Mouse (Mus musculus) urinary bladder, postnatal 25 days (tissue): ENCODE results near the gene Mdfic.
A peak's percentile ranks its signal among the peaks of the same experiment; 100 is the strongest.
"Not testable (repeated sequence)": the region's sequence is repeated elsewhere in the genome, so short reads cannot be mapped to it uniquely, and the experiment has no call there.

ENCODE experiments used
- DNase-seq: peaks from one replicate; pipeline ENCODE4 v3.0.0; 2022; ENCODE audit warnings: low spot score

Gene Mdfic

DNA sequence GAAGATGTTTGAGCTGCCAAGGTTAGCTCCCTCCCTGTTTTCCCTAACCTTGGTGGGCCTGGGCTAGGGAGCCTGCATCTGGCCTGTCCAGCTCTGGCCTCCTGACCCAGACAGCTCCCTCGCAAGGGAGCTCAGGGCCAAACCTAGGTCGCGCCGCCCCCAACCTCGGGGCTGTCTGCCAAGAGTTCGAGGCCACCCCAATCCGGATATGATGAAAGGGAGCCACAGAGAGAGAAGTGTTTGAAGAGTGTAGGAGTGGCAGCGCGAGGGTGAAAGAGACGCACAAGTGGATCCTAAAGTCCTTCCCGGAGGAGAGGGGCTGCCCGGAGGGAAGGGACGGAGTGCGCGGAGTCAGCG lies at the start of gene Mdfic:
Gene Mdfic (plus strand): TSS at position 201 of the 357 bp plus-strand sequence.
- DNase-seq = peak; percentile 56

DNA sequence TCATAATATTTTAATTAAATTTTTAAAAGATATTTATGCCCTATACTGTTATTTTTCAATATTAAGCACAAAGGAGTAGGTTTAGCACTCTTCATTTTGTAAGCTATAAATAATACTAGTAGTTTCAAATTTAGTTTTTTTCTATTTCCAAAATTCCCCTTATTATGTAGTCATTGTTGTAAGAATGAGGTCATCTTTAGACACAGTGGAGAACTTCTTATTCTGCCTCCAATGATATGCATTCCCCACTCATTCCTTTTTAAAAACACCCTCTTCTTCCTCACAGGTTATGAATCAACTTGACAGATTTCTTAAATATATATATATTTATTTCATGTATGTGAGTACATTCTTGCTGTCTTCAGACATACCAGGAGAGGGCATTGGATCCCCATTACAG lies 49.1 kb upstream of the Mdfic start:
- no peak for DNase-seq

DNA sequence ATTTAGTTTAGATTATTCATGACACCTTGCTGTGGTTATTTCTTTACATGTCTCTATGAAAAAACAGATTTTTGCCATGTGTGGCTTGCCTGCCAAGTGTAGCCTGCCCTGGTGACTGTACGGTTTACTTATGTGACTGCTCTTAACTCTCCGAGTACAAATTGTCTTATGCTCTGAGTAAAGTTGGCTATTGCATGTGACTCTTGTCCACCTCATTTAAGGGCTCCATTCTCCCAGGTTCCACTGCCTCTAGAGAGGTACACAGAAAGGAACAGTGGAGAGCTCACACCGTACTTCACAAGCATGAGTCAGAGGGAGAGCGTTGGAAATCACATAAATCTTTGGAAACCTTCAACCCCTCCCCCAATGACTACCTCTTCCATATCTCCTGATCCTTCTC lies 10.4 kb upstream of the Mdfic start:
- DNase-seq = no peak

DNA sequence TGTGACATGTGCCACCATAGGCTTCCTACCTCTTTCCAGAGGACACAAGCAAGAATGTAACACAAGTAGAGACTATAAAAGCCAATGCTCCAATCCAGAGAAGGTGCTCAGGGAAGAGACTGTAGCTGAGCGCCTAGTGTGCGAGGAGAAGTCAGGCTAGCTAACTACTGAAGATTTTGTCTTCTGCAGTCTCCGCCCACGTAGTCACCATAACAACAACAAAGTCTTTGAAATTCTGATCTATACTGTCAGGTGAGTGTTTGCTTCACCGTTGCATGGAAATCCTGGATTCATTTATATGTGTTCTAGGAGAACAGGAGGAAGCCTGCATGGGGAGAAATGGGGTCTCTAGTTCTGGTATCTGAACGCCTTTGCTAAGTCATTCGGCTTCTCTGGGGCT lies 9.8 kb upstream of the Mdfic start:
- DNase-seq = no peak

DNA sequence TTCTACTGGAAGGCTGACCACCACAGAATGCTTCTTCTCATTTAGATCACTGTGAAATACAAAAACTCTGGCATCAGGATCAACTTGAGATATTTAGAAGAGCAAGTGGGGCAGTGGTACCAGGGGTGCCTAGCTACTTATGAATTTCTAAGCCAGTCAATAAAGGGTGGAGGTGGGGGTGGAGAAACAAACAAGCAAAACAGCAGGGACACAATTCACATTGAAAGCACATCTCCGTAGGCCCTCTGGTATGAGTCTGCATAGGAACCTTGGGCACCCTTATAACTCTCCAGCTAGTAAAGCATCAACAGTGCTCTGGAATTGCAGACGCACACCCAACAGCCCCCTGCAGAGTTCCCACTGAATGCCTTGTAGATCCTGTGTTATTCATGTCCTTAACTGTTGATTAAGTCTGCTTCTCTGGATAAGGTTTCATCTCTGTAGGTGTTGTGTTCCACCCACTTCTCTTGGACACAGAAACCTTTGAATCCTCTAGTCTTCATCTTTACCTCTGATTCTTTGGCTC lies 7.5 kb upstream of the Mdfic start:
- DNase-seq = no peak

DNA sequence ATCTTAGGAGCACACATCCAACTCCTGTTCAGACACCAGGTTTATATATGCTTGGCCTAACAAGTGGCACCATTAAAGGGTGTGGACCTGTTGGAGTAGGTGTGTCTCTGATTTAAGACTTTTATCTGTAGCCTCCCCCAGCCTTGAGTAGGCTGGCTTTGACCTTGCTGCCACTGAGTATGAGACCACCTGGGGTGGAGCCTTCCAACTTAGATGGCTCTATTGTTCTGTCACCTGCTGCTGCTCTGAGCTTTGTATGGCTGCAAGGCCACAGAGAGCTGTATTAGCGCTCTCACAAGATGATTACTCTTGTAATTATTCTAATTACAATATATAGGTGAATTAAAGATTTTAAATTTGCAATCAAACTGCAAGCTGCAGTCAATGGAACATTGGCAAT lies 6.4 kb upstream of the Mdfic start:
- not testable (repeated sequence) for DNase-seq

DNA sequence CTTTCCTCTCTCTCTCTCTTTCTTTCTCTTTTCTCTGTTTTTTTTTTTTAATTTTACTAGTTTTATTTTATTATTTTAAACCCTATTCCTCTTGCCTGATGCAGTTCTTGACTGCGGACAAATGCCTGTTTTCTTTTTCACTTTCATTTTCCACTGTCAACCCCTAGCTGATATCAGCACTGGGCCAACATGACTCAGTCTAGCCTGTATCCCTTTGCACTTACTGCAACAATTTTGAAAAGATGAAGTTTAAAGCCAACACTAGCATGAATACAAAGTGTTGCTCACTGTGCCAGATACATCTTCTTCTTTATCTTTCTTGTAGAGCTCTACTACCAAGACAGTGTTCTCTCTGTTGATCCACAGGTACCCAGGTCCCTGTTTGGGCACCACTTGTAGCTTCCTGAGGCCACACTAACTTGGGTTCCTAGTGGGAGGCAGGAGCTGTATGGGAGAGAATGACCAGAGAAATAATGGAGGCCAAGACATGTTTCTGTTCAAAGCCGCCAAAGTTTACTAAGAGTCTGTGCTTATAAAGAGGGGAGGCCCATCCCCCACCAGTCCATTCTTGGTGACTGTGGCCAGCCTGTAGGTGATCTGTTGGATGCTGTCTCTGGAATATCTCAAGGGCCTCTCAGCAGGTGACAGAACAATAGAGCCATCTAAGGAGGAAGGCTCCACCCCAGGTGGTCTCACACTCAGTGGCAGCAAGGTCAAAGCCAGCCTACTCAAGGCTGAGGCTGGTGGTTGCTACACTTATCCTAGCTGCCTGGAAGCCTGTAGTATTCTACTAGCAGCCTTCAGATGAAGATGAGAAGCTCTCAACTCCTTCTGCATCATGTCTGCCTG lies 5.2 kb upstream of the Mdfic start:
- DNase-seq = no peak

DNA sequence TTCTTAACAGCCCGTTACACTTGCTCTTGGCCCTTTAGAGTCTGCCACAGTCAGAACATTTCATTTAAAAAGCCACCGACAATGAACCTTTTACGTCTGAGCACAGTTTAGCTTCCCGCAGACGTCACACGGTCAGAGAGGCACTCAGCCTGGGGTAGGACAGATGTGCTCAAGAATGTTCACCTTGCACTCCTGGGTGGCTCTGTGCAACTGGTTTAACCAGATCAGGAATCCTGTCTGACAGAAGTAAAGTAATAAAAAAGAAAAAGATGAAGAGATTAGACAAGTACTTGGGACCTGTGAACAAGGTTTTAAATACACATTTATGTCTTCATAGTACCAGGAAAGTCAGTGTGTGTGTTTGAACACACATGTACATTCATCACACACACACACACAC lies 542 bp upstream of the Mdfic start:
- DNase-seq = no peak

DNA sequence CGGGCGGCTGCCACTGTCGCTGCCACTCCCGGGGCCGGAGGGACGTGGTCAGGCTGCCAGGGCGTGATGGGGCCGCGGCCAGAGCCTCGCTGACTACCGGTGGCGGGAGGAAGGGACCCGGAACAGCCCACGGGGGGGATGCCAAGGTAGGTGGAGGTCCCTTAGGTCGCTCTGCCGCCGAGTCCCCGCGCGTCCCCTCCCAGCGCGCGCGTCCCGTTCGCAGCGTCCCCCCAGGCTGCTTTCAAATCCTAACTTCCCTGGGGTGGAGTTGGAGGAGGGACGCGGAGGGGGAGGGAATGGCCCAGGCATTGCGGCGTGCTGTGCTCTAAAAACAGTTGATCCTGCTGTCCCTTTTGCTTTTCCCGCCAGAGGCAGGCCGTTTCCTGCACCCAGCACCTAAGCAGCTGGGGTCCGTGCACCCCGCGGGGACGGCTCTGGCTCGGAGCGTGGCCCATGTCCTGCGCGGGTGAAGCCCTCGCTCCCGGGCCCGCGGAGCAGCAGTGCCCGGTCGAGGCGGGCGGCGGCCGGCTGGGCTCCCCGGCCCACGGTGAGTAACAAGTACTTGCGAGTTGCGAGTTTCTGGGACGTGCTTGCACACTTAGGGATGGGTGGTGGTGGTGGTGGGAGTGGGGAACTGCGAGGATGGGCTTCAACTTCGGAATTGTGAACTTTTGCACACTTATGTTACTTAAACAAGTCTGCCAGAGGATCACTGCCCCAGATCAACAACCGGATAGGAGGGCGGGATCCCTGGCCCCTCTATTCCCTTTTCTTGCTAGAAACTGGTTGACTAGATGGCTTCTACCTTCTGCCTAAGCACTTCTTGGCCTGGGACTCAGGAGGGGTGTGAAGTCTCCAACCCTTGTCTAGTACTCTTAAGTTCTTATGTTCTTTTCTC lies 606 bp downstream of the Mdfic start:
- peak; percentile 62 for DNase-seq

DNA sequence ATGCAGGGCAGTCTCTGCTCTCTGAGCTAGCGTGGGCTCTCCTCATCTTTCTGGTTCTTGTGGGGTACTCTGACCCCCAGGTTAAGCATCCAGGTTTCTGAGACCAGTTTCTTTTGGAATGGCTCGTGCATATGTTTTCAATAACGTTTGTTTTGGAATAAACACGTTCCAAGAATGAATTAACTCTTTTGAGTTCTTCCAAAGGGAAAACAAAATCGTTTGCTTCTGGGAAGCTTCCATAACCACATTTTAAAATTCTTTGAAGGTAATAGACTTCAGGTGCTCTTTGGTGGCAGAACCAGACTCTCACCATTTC lies 1.2 kb downstream of the Mdfic start:
- DNase-seq = no peak

DNA sequence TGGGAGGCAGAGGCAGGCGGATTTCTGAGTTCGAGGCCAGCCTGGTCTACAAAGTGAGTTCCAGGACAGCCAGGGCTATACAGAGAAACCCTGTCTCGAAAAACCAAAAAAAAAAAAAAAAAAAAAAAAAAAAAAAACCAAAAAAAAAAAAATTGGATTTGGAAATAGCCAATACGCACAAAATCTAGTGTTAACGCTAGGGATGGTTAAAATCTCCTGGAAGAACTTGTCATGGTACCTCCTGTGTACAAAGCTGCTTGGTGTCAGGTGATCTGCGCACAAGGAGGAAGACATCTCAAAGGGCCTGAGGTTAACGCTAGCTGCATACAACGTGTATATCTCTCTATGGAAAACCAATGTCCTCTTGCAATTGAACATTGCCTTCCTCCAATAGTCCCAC lies 2.2 kb downstream of the Mdfic start:
- not testable (repeated sequence) for DNase-seq

DNA sequence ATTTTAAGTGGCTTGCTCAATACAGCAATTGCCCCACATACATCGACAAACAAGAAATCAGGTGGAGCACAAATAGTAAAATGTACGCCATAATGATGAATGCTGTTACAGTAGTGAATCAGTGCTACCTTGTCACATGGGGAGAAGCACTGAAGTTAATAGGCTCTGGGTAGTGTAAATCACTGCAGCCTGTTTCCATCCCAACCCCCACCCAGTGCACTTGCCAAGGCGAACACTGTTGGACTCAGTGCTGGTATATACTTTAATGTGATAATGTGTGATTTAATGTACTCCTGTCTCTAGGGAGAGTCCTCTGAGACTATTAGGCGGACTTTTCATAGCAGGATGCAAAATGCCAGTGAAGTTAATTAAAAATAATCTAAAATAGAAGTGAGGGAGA lies 3.8 kb downstream of the Mdfic start:
- no peak for DNase-seq

DNA sequence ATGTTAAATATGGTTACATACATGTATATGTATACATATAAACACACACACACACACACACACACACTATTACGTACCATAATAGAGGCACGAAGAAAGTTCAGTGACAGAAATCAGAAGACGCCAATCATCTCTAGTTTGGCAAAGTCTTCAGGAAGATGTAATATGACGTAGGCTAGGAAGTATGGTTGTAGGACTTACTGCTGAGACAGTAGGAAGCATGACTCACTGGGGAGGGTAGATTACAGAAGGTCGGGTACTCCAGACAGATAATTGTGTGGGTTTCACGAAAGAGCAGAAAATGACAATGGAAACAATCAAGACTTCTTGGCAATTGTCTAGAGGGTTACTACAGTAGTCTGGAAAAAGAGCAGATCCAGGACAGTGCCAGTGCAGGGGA lies 6.0 kb downstream of the Mdfic start:
- no peak for DNase-seq

DNA sequence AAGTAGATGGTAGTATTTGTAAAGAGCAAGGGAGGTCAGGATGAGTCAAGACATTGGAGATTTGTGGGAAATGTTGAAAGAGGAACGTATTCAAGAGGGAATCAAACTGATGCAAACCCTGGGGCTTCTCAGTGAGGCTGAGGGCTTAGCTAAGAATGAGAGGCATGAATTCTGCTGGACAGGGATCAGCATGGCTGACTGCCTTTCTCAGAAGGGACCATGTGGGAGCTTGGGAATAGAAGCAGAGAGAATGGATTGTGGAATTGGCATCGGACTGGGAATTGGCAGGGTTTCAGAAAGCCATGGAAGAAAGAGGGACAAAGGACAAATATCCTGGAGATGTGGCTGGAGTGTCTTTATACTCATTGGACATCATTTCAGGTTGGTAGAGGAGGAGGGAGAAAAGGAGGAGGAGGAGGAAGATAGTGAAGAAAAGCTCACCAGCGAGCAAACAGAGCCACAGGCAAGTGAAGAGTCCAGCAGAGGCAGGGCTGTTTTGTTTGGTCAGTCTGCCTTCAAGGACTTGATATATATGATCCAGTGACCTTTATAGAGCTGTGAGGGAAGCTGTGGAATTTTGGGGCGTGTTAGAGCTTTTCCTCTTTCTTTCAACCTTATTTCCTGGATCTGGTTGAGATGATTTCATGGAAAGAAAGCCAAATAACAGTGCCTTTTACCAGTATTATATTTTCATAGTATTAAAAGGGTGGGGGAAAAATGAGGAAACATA lies 7.4 kb downstream of the Mdfic start:
- no peak for DNase-seq

DNA sequence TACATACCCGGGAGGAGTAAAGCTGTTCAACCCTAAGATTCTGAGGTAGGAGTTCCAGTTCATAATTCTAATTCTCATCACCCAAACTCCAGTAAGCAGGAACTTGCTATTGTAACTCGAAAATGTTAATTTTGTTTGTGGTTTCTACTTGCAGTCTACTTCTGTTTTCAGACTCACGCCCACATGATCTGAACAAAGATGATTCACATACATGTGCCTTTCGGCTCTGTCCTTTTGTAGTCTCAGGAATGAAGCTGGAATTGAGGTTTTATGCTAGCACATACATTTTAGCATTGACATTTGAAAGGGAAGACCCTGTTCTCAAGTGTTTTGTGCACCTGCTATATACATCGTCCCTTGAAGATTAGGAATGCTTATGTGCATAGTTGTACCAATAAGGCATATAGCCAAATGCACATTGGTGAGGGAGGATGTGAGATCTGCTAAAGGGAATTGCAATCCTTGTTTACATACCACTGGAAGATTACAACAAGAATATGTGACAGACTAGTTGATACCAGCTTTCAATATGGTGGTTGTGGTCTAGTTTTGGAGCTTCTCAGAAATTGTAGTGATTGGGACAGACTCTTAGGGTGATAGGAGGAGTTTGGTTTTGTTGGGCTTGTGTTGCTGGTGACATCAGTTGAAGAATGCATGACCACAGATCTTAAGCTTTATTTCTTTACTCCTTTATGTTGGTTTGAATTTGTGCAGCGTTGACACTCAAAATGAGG lies 8.6 kb downstream of the Mdfic start:
- no peak for DNase-seq

DNA sequence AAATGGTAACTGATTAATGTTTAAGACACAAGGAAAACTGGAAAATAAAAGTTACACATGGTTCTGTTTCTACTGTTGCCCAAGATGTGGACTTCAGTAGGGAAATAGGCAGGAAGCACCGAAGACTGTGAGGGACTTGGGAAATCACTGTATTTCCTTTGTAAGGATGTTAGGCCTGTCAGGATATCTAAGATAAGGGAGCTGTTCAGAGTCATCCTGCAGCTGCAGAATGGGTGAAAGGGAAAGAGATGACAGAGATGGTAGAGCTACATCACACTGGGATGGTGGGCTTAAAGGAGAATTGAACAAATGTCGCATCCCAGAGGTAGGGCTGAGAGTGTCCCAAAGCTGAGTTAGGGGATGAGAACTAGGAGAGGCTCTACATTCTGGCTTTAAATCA lies 9.8 kb downstream of the Mdfic start:
- DNase-seq = no peak

DNA sequence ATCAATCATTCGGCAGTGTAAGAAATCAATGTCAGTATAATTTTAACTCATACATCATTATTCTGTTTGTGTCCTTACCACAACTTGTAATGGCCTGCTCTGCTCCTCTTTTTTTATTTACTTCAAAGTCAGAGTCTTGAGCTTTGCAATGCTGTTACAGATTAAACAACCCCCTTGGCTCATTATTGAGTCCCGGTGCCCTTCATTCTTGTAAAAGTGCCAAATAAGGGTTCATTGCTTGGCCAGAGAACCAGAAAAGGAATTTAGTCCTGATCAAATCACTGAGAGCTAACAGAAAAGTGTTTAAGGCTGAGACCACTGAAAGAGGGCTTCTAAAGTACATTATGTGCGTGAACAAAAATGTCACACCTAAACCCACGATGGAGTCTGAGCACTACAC lies 10.2 kb downstream of the Mdfic start:
- DNase-seq = no peak

DNA sequence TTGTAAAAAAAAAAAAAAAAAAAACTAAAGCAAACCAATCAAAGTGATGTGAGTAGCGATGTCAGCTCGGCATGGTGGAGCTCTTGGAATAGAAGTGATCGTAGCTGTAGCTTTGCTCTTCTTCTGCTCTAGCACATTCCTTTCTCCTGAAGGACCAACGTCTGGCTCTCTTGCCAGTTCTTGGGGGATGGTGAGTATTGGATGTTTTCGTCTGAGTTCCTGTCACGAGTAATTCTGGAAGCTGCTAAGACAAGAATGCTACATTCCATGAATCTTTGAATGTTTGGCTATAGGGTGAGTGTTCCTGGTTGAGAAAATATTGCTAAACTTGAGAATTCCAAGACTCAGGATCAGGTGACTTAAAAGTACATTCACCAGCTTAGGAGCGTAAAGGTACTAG lies 11.0 kb downstream of the Mdfic start:
- no peak for DNase-seq

DNA sequence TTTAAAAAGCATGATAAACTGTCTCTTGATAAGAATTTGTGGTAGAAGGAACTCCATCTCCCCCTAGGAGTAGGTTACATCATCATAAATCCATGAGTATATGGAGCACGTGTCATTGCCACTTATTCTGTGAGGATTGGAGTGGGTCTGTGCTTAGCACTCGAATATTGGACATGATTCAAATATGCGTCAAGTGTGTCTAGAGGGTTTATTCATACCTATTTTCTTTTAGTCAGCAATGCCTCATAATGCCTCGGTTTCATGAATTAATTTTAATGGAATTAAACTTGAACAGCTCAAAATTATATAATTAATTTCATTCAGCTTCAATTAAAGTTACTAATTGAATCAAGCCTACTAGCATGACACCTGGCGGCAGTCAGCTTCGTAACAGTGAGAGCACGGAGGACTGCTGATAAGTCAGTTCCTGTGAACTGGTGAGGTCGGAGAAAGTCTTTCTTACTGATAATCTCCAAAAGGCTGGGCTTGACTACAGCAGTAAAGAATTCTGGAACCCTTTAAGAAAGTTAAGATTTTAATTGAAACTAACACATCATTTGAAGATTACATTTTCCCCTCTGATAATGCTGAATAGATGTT lies 17.0 kb downstream of the Mdfic start:
- DNase-seq = no peak

DNA sequence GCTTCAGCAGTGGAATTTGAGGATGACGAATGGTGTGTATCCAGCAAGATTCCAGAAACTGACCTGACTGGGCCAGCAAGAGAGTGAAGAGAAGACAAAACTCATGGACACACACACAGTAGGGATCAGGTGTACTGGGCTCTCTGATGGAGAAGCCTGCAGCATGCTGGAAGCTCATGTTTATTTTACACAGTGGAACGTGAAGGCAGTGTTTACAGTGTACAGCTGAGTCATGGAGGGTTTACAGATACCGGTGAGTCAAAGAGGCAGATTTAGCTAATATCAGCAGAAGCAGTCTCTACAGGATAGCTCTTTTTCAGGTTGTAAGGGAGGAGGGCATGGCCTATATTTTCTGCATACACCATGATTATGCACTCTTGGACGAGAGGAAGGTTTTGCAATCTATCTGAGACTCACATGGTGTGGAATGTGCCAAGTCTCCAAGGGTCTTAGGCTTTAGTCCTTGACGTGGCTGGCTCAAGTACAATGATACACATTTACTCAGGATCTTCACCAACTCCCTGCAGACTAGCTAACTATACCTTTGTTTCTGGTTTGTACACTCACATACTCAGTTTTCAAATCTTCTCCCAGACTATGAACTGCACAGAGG lies 18.0 kb downstream of the Mdfic start:
- DNase-seq = no peak

DNA sequence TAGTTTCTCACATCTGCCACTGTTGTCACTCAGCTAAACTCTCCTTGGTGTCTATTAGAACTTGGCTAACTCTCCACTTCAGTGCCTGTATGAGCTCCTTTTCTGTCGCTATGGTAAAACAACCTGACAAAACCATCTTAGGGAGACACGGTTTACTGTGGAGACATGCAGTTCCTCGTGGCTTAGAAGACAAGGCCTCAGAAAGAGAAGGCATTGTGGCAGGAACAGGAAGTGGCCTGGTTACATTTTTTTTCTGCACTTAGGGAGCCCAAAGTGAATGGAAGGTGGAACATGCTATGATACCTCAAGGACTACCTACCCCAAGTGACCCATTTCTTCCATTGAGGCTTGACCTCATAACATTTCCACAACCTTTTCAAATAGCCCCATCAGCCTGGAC lies 18.7 kb downstream of the Mdfic start:
- DNase-seq = no peak
